Mouse (Mus musculus) heart, adult 2 months (tissue): ENCODE data around the gene Tarbp2.

ENCODE experiments used
- CTCF ChIP-seq: fragments of 200-600 bp; IDR thresholded peaks from 2 replicates; pipeline ENCODE4 v1.8.1; 2022; ENCODE audit warnings: antibody characterized with exemption, mild to moderate bottlenecking, moderate library complexity
- POLR2A ChIP-seq: fragments of 200-500 bp; IDR thresholded peaks from 2 replicates; pipeline ENCODE4 v1.6.1; 2011; ENCODE audit warnings: mild to moderate bottlenecking, low read depth, low read length, control low read depth; ENCODE audit not compliant: insufficient read depth

DNA sequence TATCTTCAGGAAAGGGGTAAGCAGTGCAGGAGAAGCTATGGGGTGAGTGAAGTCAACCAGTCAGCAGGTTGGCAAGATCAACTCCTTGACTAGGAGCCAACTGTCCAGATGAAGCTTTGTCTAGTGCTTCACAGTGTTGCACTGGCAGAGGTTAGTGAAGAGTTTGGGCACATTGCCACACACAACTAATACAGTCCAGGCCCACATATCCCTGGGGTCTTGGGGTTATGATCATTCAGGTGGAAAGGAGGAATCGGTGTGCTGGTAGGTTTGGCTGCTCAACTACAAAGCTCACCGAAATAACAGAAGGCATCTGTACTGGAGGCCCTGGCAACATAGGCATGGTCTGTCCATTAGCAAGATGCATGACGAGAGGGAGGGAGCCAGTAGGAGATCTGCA is 29.5 kb downstream of the Tarbp2 start:
- TF ChIP-seq CTCF (no peak), POLR2A (no peak)
